In genomic region chr8:127802136-127802535, GRCm38 (mm10) we compare ENCODE assay signal across 17 mouse cellular contexts.
A peak's percentile ranks its signal among the peaks of the same experiment; 100 is the strongest.
DNase-seq lines count a peak whose midpoint lies in the region; ATAC-seq and TF ChIP-seq lines count a peak whose summit lies in the region.
"Had no signal": no experiment of that assay in that cellular context is flagged by ENCODE, and none has a peak within 500 bp of the region (broad histone marks: within the 10 kb centered on the region; RNA-seq: fewer than 3 reads in every experiment).

No protein-coding gene starts in this region.

- no peak overlapping the region for H3K4me2 ChIP-seq in heart, embryonic 12.5 days
- 0 out of 2 replicates have a peak overlapping the region, but pooled peaks have one; percentile 2 for H3K4me2 ChIP-seq in lung, embryonic 16.5 days (ENCODE audit: low read depth, low read length)
- H3K4me2 ChIP-seq in midbrain, postnatal 0 days (ENCODE audit: low read depth, low read length, poor library complexity, severe bottlenecking) = no peak overlapping the region
- H3K4me2 ChIP-seq: forebrain, embryonic 15.5 days; heart, embryonic 13.5 days; hindbrain, embryonic 13.5 days; intestine, embryonic 15.5 days; midbrain, embryonic 12.5 days; neural tube, embryonic 12.5 days had no signal

- H3K4me3 ChIP-seq in heart, embryonic 12.5 days = no peak overlapping the region
- no peak overlapping the region for H3K4me3 ChIP-seq in lung, embryonic 16.5 days (ENCODE audit: low read length)
- H3K4me3 ChIP-seq in midbrain, postnatal 0 days (ENCODE audit: low read depth, low read length) = no peak overlapping the region
- H3K4me3 ChIP-seq: forebrain, embryonic 15.5 days; heart, embryonic 13.5 days; hindbrain, embryonic 13.5 days; intestine, embryonic 15.5 days; midbrain, embryonic 12.5 days; neural tube, embryonic 12.5 days had no signal

- TF ChIP-seq CTCF in midbrain, postnatal 0 days (IDR thresholded peaks at IDR 0.05) = no peak

- no peaks in the 10 kb centered on the region for H3K9me3 ChIP-seq in heart, embryonic 12.5 days (replicated peaks)
- H3K9me3 ChIP-seq in lung, embryonic 16.5 days (ENCODE audit: control insufficient read depth, low read length) = no peaks in the 10 kb centered on the region
- no peaks in the 10 kb centered on the region for H3K9me3 ChIP-seq in midbrain, postnatal 0 days (ENCODE audit: low read length)
- H3K9me3 ChIP-seq: forebrain, embryonic 15.5 days; heart, embryonic 13.5 days; hindbrain, embryonic 13.5 days; intestine, embryonic 15.5 days; midbrain, embryonic 12.5 days; neural tube, embryonic 12.5 days had no signal

- no peak for ATAC-seq in heart, embryonic 12.5 days (ENCODE audit: insufficient number of reproducible peaks, low FRiP score)
- peak; percentile 41; the same call in 1 of the 2 replicates for ATAC-seq in lung, embryonic 16.5 days (ENCODE audit: low read depth)
- no peak for ATAC-seq in midbrain, postnatal 0 days (ENCODE audit: low FRiP score)
- ATAC-seq: forebrain, embryonic 15.5 days; intestine, embryonic 15.5 days had no signal

- peaks cover 4% of the 10 kb centered on the region for H3K4me1 ChIP-seq in heart, embryonic 12.5 days (replicated peaks)
- H3K4me1 ChIP-seq in lung, embryonic 16.5 days (replicated peaks; ENCODE audit: control insufficient read depth, insufficient read depth, low read length) = peaks cover 13% of the 10 kb centered on the region
- H3K4me1 ChIP-seq in midbrain, postnatal 0 days (ENCODE audit: insufficient read depth, low read length) = no peaks in the 10 kb centered on the region
- H3K4me1 ChIP-seq: intestine, embryonic 15.5 days; midbrain, embryonic 12.5 days; neural tube, embryonic 12.5 days had no signal

- no peak overlapping the region for H3K27ac ChIP-seq in heart, embryonic 12.5 days (ENCODE audit: poor library complexity, severe bottlenecking)
- H3K27ac ChIP-seq in lung, embryonic 16.5 days (ENCODE audit: low read length) = peak overlapping the region; percentile 80
- H3K27ac ChIP-seq in midbrain, postnatal 0 days (ENCODE audit: low read depth, low read length) = no peak overlapping the region; the same call in 1 of the 2 replicates
- H3K27ac ChIP-seq: forebrain, embryonic 15.5 days; heart, embryonic 13.5 days; hindbrain, embryonic 13.5 days; intestine, embryonic 15.5 days; liver, embryonic 14.5 days; midbrain, embryonic 12.5 days; neural tube, embryonic 12.5 days had no signal

- H3K27me3 ChIP-seq in heart, embryonic 12.5 days (replicated peaks) = no peaks in the 10 kb centered on the region
- H3K27me3 ChIP-seq in lung, embryonic 16.5 days (ENCODE audit: control insufficient read depth, insufficient read depth, low read depth, low read length) = no peaks in the 10 kb centered on the region
- H3K27me3 ChIP-seq in midbrain, postnatal 0 days (ENCODE audit: insufficient read depth, low read length) = no peaks in the 10 kb centered on the region
- H3K27me3 ChIP-seq: forebrain, embryonic 15.5 days; heart, embryonic 13.5 days; hindbrain, embryonic 13.5 days; intestine, embryonic 15.5 days; midbrain, embryonic 12.5 days; neural tube, embryonic 12.5 days had no signal

- H3K9ac ChIP-seq in heart, embryonic 12.5 days = no peak overlapping the region
- H3K9ac ChIP-seq in lung, embryonic 16.5 days (ENCODE audit: low read length) = no peak overlapping the region
- peak overlapping the region; percentile 19; the same call in 1 of the 2 replicates for H3K9ac ChIP-seq in midbrain, postnatal 0 days (replicated peaks; ENCODE audit: low read length, poor library complexity, severe bottlenecking)
- H3K9ac ChIP-seq: forebrain, embryonic 15.5 days; heart, embryonic 13.5 days; hindbrain, embryonic 13.5 days; intestine, embryonic 15.5 days; liver, embryonic 14.5 days; midbrain, embryonic 12.5 days; neural tube, embryonic 12.5 days had no signal

- 68% methylated on average over 7 of the region's 7 CpGs for WGBS in heart, embryonic 12.5 days
- 48% methylated on average over 7 of the region's 7 CpGs for WGBS in lung, embryonic 16.5 days
- WGBS in midbrain, postnatal 0 days = 78% methylated on average over 7 of the region's 7 CpGs

- DNase-seq in heart, adult 18-20 months = peak; percentile 14 to 48
- DNase-seq in lung, postnatal 36 days = no peak
- DNase-seq in NIH3T3 (ENCODE audit: low read depth) = peak; percentile 66
- no peak for DNase-seq in midbrain, postnatal 0 days (ENCODE audit: low spot score)
- no peak for DNase-seq in spleen, postnatal 4 days (ENCODE audit: low spot score in 2 of 2)
- DNase-seq: adrenal gland, adult 2 months; cerebellum, adult 9-11 months; lung, postnatal 4 days had no signal

- no peaks in the 10 kb centered on the region for H3K36me3 ChIP-seq in heart, embryonic 12.5 days
- no peaks in the 10 kb centered on the region for H3K36me3 ChIP-seq in lung, embryonic 16.5 days (ENCODE audit: control insufficient read depth, insufficient read depth, low read length)
- H3K36me3 ChIP-seq in midbrain, postnatal 0 days (ENCODE audit: insufficient read depth, low read length) = no peaks in the 10 kb centered on the region
- H3K36me3 ChIP-seq: forebrain, embryonic 15.5 days; heart, embryonic 13.5 days; hindbrain, embryonic 13.5 days; intestine, embryonic 15.5 days; midbrain, embryonic 12.5 days; neural tube, embryonic 12.5 days had no signal

Comparison
In these comparisons a context has a peak if more than half of its experiments do, and no peak if none do; other contexts are left out.
1. DNase-seq: peak in heart, adult 18-20 months (2 of 2) and NIH3T3 (single experiment); none in lung, postnatal 36 days (single experiment), midbrain, postnatal 0 days (single experiment) and spleen, postnatal 4 days (0 of 2).